Mouse (Mus musculus) frontal cortex, adult (tissue): ENCODE measurements around the gene Trabd2b.
A peak's percentile ranks its signal among the peaks of the same experiment; 100 is the strongest.

Experiments used
- ATAC-seq: cut with Nextera tagmentation; 2 replicates; pipeline ENCODE4 v1.9.2; 2017; ENCODE audit warnings: mild to moderate bottlenecking, moderate library complexity, mixed read lengths; ENCODE audit not compliant: low TSS enrichment

The Trabd2b gene

DNA sequence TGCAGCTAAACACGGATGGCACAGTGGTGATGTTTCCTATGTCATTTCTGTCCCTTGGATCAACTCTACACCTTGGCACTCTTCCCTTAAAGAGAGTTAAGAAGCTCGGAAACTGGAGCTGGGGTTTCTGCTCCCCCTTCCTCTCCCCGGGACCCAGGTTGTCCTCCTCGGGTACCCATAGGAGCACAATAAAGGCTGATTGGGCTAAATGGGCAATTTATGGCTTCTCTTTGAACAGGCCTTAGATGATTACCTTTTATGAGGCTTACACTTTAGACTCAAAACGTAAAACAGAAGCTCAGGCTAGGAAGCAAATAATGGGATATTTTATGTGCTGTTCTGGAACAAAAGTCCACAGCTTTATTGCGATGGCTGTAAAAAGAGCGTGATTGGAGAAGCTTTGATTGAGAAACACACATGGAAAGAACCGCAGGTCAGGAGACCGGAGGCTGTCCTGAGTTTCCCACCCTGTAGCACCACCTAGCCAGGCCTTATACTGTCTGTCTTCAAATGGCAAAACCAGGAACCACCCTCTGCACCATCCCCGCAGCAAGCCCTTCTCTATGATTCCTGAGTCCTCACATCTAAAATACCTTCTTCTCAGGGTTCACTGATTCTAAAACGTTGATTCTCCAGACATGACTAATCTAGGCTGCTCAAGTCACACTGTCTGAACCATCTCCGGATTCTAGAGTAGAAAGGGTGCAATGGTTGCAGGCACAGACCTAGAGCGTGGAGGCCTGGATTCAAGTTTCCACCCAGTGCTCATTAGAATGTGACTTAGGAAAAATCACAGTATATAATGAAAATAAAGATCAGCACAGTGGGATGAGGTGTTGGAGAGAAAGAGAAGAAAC is 240.5 kb downstream of the Trabd2b start:
- no peak for ATAC-seq

DNA sequence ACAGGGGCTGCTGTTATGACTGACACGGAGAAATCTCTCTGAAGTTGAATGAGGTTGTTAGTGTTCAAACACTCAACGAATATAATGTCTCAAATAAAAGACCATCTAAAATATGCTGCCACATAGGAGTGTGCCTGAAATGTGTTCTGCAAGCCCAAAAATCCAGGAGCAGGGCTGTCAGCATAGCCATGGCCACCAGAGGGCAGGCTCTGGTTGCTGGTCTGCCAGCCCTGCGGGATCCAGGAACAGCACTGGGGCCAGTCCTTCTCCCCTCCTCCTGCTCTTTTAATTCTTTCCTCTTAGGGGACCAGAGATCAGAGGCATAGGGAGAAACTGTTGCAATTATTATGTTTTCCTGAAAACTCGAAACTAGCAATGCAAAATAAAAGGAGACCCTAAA is 241.2 kb downstream of the Trabd2b start:
- ATAC-seq, result peak; percentile 91

GRCm38 (mm10) chr4:114648532-114649074 is 242.1 kb downstream of the Trabd2b start:
- no peak for ATAC-seq

DNA sequence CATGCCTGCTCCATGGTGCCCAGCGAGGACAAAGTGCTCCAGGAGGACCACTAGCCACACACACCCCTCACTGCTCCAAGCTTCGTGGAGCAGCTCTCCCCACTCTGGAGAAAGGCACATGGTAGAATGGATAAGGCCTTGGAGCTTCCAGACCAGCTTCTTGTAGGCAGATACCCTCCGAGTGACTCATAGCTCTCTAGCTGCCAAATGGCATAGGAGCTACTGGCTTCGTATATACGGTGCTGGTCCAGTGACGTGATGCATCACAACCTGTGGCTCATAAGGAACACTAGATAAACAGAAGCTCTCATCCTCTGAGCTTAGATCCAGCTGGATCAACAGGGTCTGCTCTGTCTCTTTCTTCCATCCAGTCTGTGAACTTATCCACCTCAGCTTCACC is 244.0 kb downstream of the Trabd2b start:
- peak; percentile 62; the same call in 1 of the 2 replicates for ATAC-seq

DNA sequence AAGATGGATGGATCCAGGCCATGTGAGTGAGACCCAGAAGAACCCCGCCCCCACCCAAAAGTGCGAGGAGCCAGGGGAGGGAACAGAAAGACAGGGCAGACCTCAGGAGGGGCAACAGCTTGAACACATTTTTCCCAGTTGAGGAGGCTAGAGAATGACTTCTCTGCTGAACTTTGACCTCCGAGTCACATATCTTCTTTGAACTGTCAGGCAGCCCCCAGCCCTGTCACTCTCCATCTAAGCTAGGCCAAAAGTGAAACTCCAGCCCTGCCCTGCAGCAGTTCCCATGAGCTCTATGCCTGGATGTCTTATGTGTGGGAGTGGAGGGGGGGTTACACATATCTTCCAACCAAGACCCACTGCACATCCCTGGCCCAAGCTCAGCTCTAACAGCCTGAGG is 244.5 kb downstream of the Trabd2b start:
- ATAC-seq, result no peak

GRCm38 (mm10) chr4:114651606-114652005 is 245.1 kb downstream of the Trabd2b start:
- ATAC-seq, result no peak

DNA sequence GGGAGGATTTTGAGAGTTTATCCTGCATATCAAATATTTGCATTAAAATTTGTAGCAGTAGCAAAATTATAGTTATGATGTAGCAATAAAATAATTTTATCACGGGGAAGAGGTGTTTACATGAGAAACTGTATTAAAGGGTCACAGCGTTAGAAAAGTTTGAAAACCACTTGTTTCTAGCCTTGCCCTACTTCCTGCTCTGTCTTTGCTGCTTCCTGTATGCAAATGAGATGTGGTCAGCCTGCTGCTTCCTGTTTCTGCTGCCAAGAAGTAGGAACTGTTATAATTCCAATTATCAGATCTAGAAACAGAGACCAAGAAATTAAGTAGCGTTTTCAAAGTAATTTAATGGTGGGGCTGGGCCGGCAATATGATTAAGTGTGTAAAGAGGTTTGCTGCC is 245.9 kb downstream of the Trabd2b start:
- ATAC-seq, result no peak

- ATAC-seq, result peak; percentile 57; the same call in 1 of the 2 replicates
Observed at GRCm38 (mm10) chr4:114657933-114658332, 251.4 kb downstream of the Trabd2b start.

DNA sequence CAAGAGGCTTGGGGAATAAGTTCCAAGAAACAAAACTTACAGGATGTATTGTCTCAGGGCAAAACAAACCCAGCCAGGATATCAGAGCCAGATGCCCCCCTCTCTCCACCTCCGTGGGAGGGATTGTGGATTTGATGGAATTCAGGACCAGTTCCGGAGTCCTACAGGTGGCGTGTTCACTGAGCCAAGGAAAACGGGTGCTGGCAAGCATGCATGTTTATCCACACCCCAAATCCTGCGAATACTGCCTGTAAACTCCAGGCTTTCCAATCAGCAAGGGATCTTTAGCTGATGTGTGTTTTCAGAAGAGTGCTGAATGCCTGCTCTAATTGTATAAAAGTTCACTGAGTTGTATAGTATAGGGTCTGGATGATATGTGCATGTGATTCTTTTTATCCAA is 253.4 kb downstream of the Trabd2b start:
- no peak for ATAC-seq

GRCm38 (mm10) chr4:114664063-114665036 is 257.8 kb downstream of the Trabd2b start:
- no peak for ATAC-seq
